Mouse (Mus musculus) left cerebral cortex, adult 2 months (tissue): Measurements from ENCODE around the gene 1700113H08Rik. TPM values are rescaled to one million over a fixed set of nuclear protein-coding genes. Genes with fewer than 3 reads are reported as not detected.
A peak's percentile ranks its signal among the peaks of the same experiment; 100 is the strongest.

ENCODE experiments used
- DNase-seq, 2 experiments: peaks; one replicate each; pipeline ENCODE4 v3.0.0; 2021 to 2022; ENCODE audit warnings: low spot score in 2 of 2, mixed read lengths in 1 of 2; ENCODE audit errors: extremely low spot score in 1 of 2
- H3K27ac ChIP-seq: fragments of 200-600 bp; 2 replicates; pipeline ENCODE4 v1.8.1; 2022
- H3K4me3 ChIP-seq: fragments of 200-600 bp; 2 replicates; pipeline ENCODE4 v1.8.1; 2022
- CTCF ChIP-seq: fragments of 200-600 bp; IDR thresholded peaks from 2 replicates; pipeline ENCODE4 v1.8.1; 2022; ENCODE audit warnings: antibody characterized with exemption, mild to moderate bottlenecking, moderate library complexity
- intact Hi-C: fragments of 180-260 bp; cut with DNase I; formaldehyde crosslinking; loops from one replicate; pipeline ENCODE4 v1.15.1; 2025
- total RNA-seq, 2 experiments: library from RNA; stranded (reverse); gene quantifications; 2 replicates each; pipeline ENCODE4 v1.2.3; 2021

The 1700113H08Rik gene
- total RNA-seq, 2 experiments from 2014 or later = not detected

- H3K4me3 ChIP-seq = no peak overlapping the region
- TF ChIP-seq CTCF = no peak
- DNase-seq = no peak
- intact Hi-C loops = no loop called here
- no peak overlapping the region for H3K27ac ChIP-seq
Observed at GRCm38 (mm10) chr10:87125094-87125493, 67.2 kb downstream of the 1700113H08Rik start.

GRCm38 (mm10) chr10:87126186-87126824 lies 68.5 kb downstream of the 1700113H08Rik start:
- H3K4me3 ChIP-seq = no peak overlapping the region
- no peak overlapping the region for H3K27ac ChIP-seq
- TF ChIP-seq CTCF = peak; percentile 51
- no peak for DNase-seq
- intact Hi-C loops = no loop called here

- no peak for TF ChIP-seq CTCF
- no peak overlapping the region for H3K27ac ChIP-seq
- intact Hi-C loops = no loop called here
- H3K4me3 ChIP-seq = no peak overlapping the region
- DNase-seq = no peak
Observed at GRCm38 (mm10) chr10:87151050-87151449, 93.2 kb downstream of the 1700113H08Rik start.

- no peak for DNase-seq
- Histone ChIP-seq H3K27ac (no peak overlapping the region), H3K4me3 (no peak overlapping the region)
- TF ChIP-seq CTCF = no peak
- intact Hi-C loops = no loop called here
Observed at GRCm38 (mm10) chr10:87153731-87154505, 96.1 kb downstream of the 1700113H08Rik start.

GRCm38 (mm10) chr10:87159781-87160180 lies 101.9 kb downstream of the 1700113H08Rik start:
- no peak for TF ChIP-seq CTCF
- intact Hi-C loops = no loop called here
- DNase-seq = peak; percentile 11
- Histone ChIP-seq H3K4me3 (0 out of 2 replicates have a peak overlapping the region, but pooled peaks have one; percentile 11), H3K27ac (no peak overlapping the region)

- TF ChIP-seq CTCF = no peak
- DNase-seq = no peak
- no peak overlapping the region for H3K4me3 ChIP-seq
- no peak overlapping the region for H3K27ac ChIP-seq
- intact Hi-C loops = no loop called here
Observed at GRCm38 (mm10) chr10:87196123-87196756, 138.4 kb downstream of the 1700113H08Rik start.

GRCm38 (mm10) chr10:87198720-87199119 lies 140.9 kb downstream of the 1700113H08Rik start:
- DNase-seq = no peak
- intact Hi-C loops = no loop called here
- TF ChIP-seq CTCF = no peak
- Histone ChIP-seq H3K4me3 (no peak overlapping the region), H3K27ac (no peak overlapping the region)

- no peak for TF ChIP-seq CTCF
- no peak for DNase-seq
- intact Hi-C loops = loop anchor here (1.0 to 5.0 kb wide), 2 partner anchors 125 to 293 kb away; no protein-coding TSS in a partner anchor
- Histone ChIP-seq H3K27ac (no peak overlapping the region), H3K4me3 (no peak overlapping the region)
Observed at GRCm38 (mm10) chr10:87209466-87209865, 151.6 kb downstream of the 1700113H08Rik start.

GRCm38 (mm10) chr10:87211046-87211445 lies 153.2 kb downstream of the 1700113H08Rik start:
- intact Hi-C loops = loop anchor here (5.0 kb wide), 1 partner anchor 281 kb away; the partner anchor contains the start of gene Ascl1
- DNase-seq = no peak
- TF ChIP-seq CTCF = no peak
- Histone ChIP-seq H3K4me3 (no peak overlapping the region), H3K27ac (no peak overlapping the region)

GRCm38 (mm10) chr10:87212854-87213253 lies 155.0 kb downstream of the 1700113H08Rik start:
- no peak overlapping the region for H3K27ac ChIP-seq
- intact Hi-C loops = loop anchor here (5.0 kb wide), 1 partner anchor 279 kb away; the partner anchor contains the start of gene Ascl1
- no peak overlapping the region for H3K4me3 ChIP-seq
- TF ChIP-seq CTCF = no peak
- DNase-seq = no peak

- TF ChIP-seq CTCF = no peak
- Histone ChIP-seq H3K27ac (no peak overlapping the region), H3K4me3 (no peak overlapping the region)
- no peak for DNase-seq
- intact Hi-C loops = no loop called here
Observed at GRCm38 (mm10) chr10:87230071-87230910, 172.4 kb downstream of the 1700113H08Rik start.
